Mouse (Mus musculus): ENCODE results near the gene Olfr12. TPM values are rescaled to one million over a fixed set of nuclear protein-coding genes. Genes with fewer than 3 reads are reported as not detected.

The Olfr12 gene
- polyA plus RNA-seq, 1 experiment from 2014 or later, result not detected

- Histone ChIP-seq H3K27ac (no peak overlapping the region), H3K9me3 (no peaks in the 10 kb centered on the region), H3K9ac (no peak overlapping the region), H3K36me3 (peaks cover 24% of the 10 kb centered on the region), H3K27me3 (0 out of 2 replicates have a peak, but pooled peaks cover 4% of the 10 kb centered on the region), H3K4me1 (replicated peaks) (peaks cover 12% of the 10 kb centered on the region; the same call in 1 of the 2 replicates), H3K4me2 (no peak overlapping the region), H3K4me3 (no peak overlapping the region)
- no peak for ATAC-seq (ENCODE audit: low FRiP score)
- WGBS, result 86% methylated on average over 5 of the region's 5 CpGs
These were observed 14.6 kb downstream of the Olfr12 start for GRCm38 (mm10) chr1:92632196-92632595.

GRCm38 (mm10) chr1:92632948-92633347, 15.4 kb downstream of the Olfr12 start:
- H3K4me2 ChIP-seq, result no peak overlapping the region
- peaks cover 12% of the 10 kb centered on the region; the same call in 1 of the 2 replicates for H3K4me1 ChIP-seq (replicated peaks)
- 69% methylated on average over 6 of the region's 6 CpGs for WGBS
- no peak for ATAC-seq (ENCODE audit: low FRiP score)
- H3K9ac ChIP-seq, result no peak overlapping the region
- H3K4me3 ChIP-seq, result no peak overlapping the region
- no peaks in the 10 kb centered on the region for H3K9me3 ChIP-seq
- H3K36me3 ChIP-seq, result peaks cover 31% of the 10 kb centered on the region
- H3K27me3 ChIP-seq, result 0 out of 2 replicates have a peak, but pooled peaks cover 4% of the 10 kb centered on the region
- no peak overlapping the region for H3K27ac ChIP-seq

- Histone ChIP-seq H3K27ac (no peak overlapping the region), H3K27me3 (0 out of 2 replicates have a peak, but pooled peaks cover 4% of the 10 kb centered on the region), H3K4me3 (no peak overlapping the region), H3K4me1 (replicated peaks) (peaks cover 12% of the 10 kb centered on the region), H3K4me2 (no peak overlapping the region), H3K9ac (no peak overlapping the region), H3K9me3 (no peaks in the 10 kb centered on the region), H3K36me3 (peaks cover 39% of the 10 kb centered on the region)
- ATAC-seq (ENCODE audit: low FRiP score), result no peak
- 88% methylated on average over 8 of the region's 8 CpGs for WGBS
These were observed 16.1 kb downstream of the Olfr12 start for GRCm38 (mm10) chr1:92633726-92634125.

- no peak overlapping the region for H3K4me3 ChIP-seq
- 0 out of 2 replicates have a peak, but pooled peaks have one; percentile 14 for ATAC-seq (ENCODE audit: low FRiP score)
- 68% methylated on average over 1 of the region's 1 CpGs for WGBS
- peak overlapping the region; percentile 66 for H3K27ac ChIP-seq
- peaks cover 14% of the 10 kb centered on the region for H3K4me1 ChIP-seq (replicated peaks)
- H3K27me3 ChIP-seq, result 0 out of 2 replicates have a peak, but pooled peaks cover 4% of the 10 kb centered on the region
- H3K36me3 ChIP-seq, result peaks cover 47% of the 10 kb centered on the region
- no peak overlapping the region for H3K4me2 ChIP-seq
- H3K9ac ChIP-seq, result peak overlapping the region; percentile 35
- H3K9me3 ChIP-seq, result no peaks in the 10 kb centered on the region
These were observed 17.0 kb downstream of the Olfr12 start for GRCm38 (mm10) chr1:92634569-92634968.

GRCm38 (mm10) chr1:92634976-92635599, 17.5 kb downstream of the Olfr12 start:
- H3K4me2 ChIP-seq, result no peak overlapping the region
- H3K9me3 ChIP-seq, result no peaks in the 10 kb centered on the region
- peak overlapping the region; percentile 66 for H3K27ac ChIP-seq
- peaks cover 19% of the 10 kb centered on the region for H3K4me1 ChIP-seq (replicated peaks)
- no peak overlapping the region for H3K4me3 ChIP-seq
- peak; percentile 72; the same call in 1 of the 2 replicates for ATAC-seq (ENCODE audit: low FRiP score)
- H3K27me3 ChIP-seq, result 0 out of 2 replicates have a peak, but pooled peaks cover 4% of the 10 kb centered on the region
- WGBS, result 63% methylated on average over 4 of the region's 4 CpGs
- peaks cover 47% of the 10 kb centered on the region for H3K36me3 ChIP-seq
- H3K9ac ChIP-seq, result peak overlapping the region; percentile 35

- Histone ChIP-seq H3K9me3 (no peaks in the 10 kb centered on the region), H3K9ac (no peak overlapping the region), H3K27me3 (0 out of 2 replicates have a peak, but pooled peaks cover 4% of the 10 kb centered on the region), H3K27ac (peak overlapping the region; percentile 66; the same call in 1 of the 2 replicates), H3K4me2 (no peak overlapping the region), H3K4me3 (no peak overlapping the region), H3K36me3 (peaks cover 47% of the 10 kb centered on the region), H3K4me1 (replicated peaks) (peaks cover 28% of the 10 kb centered on the region)
- WGBS, result 86% methylated on average over 8 of the region's 8 CpGs
- no peak for ATAC-seq (ENCODE audit: low FRiP score)
These were observed 18.4 kb downstream of the Olfr12 start for GRCm38 (mm10) chr1:92636015-92636414.

- WGBS, result 95% methylated on average over 11 of the region's 11 CpGs
These were observed 19.1 kb downstream of the Olfr12 start for GRCm38 (mm10) chr1:92636676-92637075.

GRCm38 (mm10) chr1:92637501-92638172, 20.0 kb downstream of the Olfr12 start:
- H3K27me3 ChIP-seq, result no peaks in the 10 kb centered on the region
- no peak overlapping the region for H3K9ac ChIP-seq
- 93% methylated on average over 15 of the region's 15 CpGs for WGBS
- H3K4me2 ChIP-seq, result no peak overlapping the region
- no peak overlapping the region for H3K4me3 ChIP-seq
- no peak for ATAC-seq (ENCODE audit: low FRiP score)
- no peak overlapping the region for H3K27ac ChIP-seq
- peaks cover 38% of the 10 kb centered on the region for H3K4me1 ChIP-seq (replicated peaks)
- H3K36me3 ChIP-seq, result peaks cover 47% of the 10 kb centered on the region
- no peaks in the 10 kb centered on the region for H3K9me3 ChIP-seq

More at GRCm38 (mm10) chr1:92636676-92637075, 19.1 kb downstream of the Olfr12 start:
- ATAC-seq (ENCODE audit: low FRiP score), result no peak
- H3K9me3 ChIP-seq, result no peaks in the 10 kb centered on the region
- H3K27me3 ChIP-seq, result no peaks in the 10 kb centered on the region
- H3K4me1 ChIP-seq (replicated peaks), result peaks cover 31% of the 10 kb centered on the region
- no peak overlapping the region for H3K4me2 ChIP-seq
- no peak overlapping the region for H3K4me3 ChIP-seq
- H3K36me3 ChIP-seq, result peaks cover 47% of the 10 kb centered on the region
- no peak overlapping the region for H3K9ac ChIP-seq
- no peak overlapping the region for H3K27ac ChIP-seq

GRCm38 (mm10) chr1:92638181-92638580, 20.6 kb downstream of the Olfr12 start:
- Histone ChIP-seq H3K36me3 (peaks cover 47% of the 10 kb centered on the region), H3K4me1 (replicated peaks) (peaks cover 40% of the 10 kb centered on the region), H3K27me3 (no peaks in the 10 kb centered on the region), H3K9me3 (no peaks in the 10 kb centered on the region), H3K27ac (no peak overlapping the region), H3K4me3 (no peak overlapping the region), H3K4me2 (no peak overlapping the region), H3K9ac (no peak overlapping the region)
- 92% methylated on average over 3 of the region's 3 CpGs for WGBS
- no peak for ATAC-seq (ENCODE audit: low FRiP score)

- WGBS, result 97% methylated on average over 4 of the region's 4 CpGs
These were observed 21.1 kb downstream of the Olfr12 start for GRCm38 (mm10) chr1:92638736-92639135.

GRCm38 (mm10) chr1:92640393-92640792, 22.8 kb downstream of the Olfr12 start:
- H3K4me2 ChIP-seq, result peak overlapping the region; percentile 78
- peak overlapping the region; percentile 96 for H3K9ac ChIP-seq
- H3K27ac ChIP-seq, result no peak overlapping the region
- peaks cover 41% of the 10 kb centered on the region for H3K36me3 ChIP-seq
- ATAC-seq (ENCODE audit: low FRiP score), result no peak
- H3K27me3 ChIP-seq, result peaks cover 4% of the 10 kb centered on the region; the same call in 1 of the 2 replicates
- H3K9me3 ChIP-seq, result no peaks in the 10 kb centered on the region
- WGBS, result 88% methylated on average over 6 of the region's 6 CpGs
- H3K4me1 ChIP-seq (replicated peaks), result peaks cover 32% of the 10 kb centered on the region
- H3K4me3 ChIP-seq, result peak overlapping the region; percentile 88

More at GRCm38 (mm10) chr1:92638736-92639135, 21.1 kb downstream of the Olfr12 start:
- peaks cover 40% of the 10 kb centered on the region for H3K4me1 ChIP-seq (replicated peaks)
- no peak overlapping the region for H3K4me3 ChIP-seq
- H3K27me3 ChIP-seq, result no peaks in the 10 kb centered on the region
- peaks cover 47% of the 10 kb centered on the region for H3K36me3 ChIP-seq
- H3K4me2 ChIP-seq, result no peak overlapping the region
- no peak overlapping the region for H3K9ac ChIP-seq
- no peak overlapping the region for H3K27ac ChIP-seq
- no peaks in the 10 kb centered on the region for H3K9me3 ChIP-seq
- ATAC-seq (ENCODE audit: low FRiP score), result no peak

- Histone ChIP-seq H3K9me3 (no peaks in the 10 kb centered on the region), H3K4me2 (peak within 1 kb of the TSS; percentile 78), H3K36me3 (peaks cover 28% of the 10 kb centered on the region), H3K27ac (peak within 1 kb of the TSS; percentile 87), H3K4me3 (peak within 1 kb of the TSS; percentile 88), H3K27me3 (peaks cover 9% of the 10 kb centered on the region; the same call in 1 of the 2 replicates), H3K9ac (peak within 1 kb of the TSS; percentile 96), H3K4me1 (replicated peaks) (peaks cover 29% of the 10 kb centered on the region)
- WGBS, result 2% methylated on average over 50 of the region's 50 CpGs
- ATAC-seq (ENCODE audit: low FRiP score), result peak; percentile 91
These were observed 24.1 kb downstream of the Olfr12 start, which contains the start of gene Cops9 for GRCm38 (mm10) chr1:92641514-92642272. TSS of gene Cops9 (minus strand) at chr1:92641985.

Data from hindbrain, embryonic 13.5 days (tissue).